Mouse (Mus musculus) right cerebral cortex, adult 18-20 months (tissue): Measurements from ENCODE around the gene Gimap4.

Experiments used
- DNase-seq: peaks from one replicate; pipeline ENCODE4 v3.0.0; 2022; ENCODE audit warnings: mixed read lengths

The Gimap4 gene

GRCm38 (mm10) chr6:48702601-48703000 lies 18.3 kb downstream of the Gimap4 start:
- no peak for DNase-seq

GRCm38 (mm10) chr6:48704146-48704545 lies 19.8 kb downstream of the Gimap4 start:
- no peak for DNase-seq

- DNase-seq, result no peak
These were observed 21.8 kb downstream of the Gimap4 start for GRCm38 (mm10) chr6:48706130-48706529.

GRCm38 (mm10) chr6:48718455-48718854 lies 34.1 kb downstream of the Gimap4 start, which contains the start of the genes Gm28053 and Gimap7:
Gm28053 (plus strand) TSS chr6:48718607.
Gimap7 (plus strand) TSS chr6:48718621.
- DNase-seq, result no peak

- DNase-seq, result no peak
These were observed 36.0 kb downstream of the Gimap4 start for GRCm38 (mm10) chr6:48720326-48720725.

- DNase-seq, result no peak
These were observed 39.1 kb downstream of the Gimap4 start for GRCm38 (mm10) chr6:48723468-48723867.

GRCm38 (mm10) chr6:48725476-48725875 lies 41.1 kb downstream of the Gimap4 start:
- DNase-seq, result peak; percentile 18

- no peak for DNase-seq
These were observed 43.4 kb downstream of the Gimap4 start for GRCm38 (mm10) chr6:48727761-48728160.

GRCm38 (mm10) chr6:48732864-48733304 lies 48.5 kb downstream of the Gimap4 start:
- no peak for DNase-seq

- DNase-seq, result no peak
These were observed 49.3 kb downstream of the Gimap4 start for GRCm38 (mm10) chr6:48733660-48734059.

- no peak for DNase-seq
These were observed 52.7 kb downstream of the Gimap4 start for GRCm38 (mm10) chr6:48737053-48737452.

- DNase-seq, result no peak
These were observed 53.3 kb downstream of the Gimap4 start for GRCm38 (mm10) chr6:48737688-48738087.

- no peak for DNase-seq
These were observed 54.8 kb downstream of the Gimap4 start, which contains the start of gene Gimap1 for GRCm38 (mm10) chr6:48738961-48739779. Gimap1 (plus strand) TSS chr6:48739054.

- DNase-seq, result no peak
These were observed 55.4 kb downstream of the Gimap4 start for GRCm38 (mm10) chr6:48739780-48740055.

- no peak for DNase-seq
These were observed 56.3 kb downstream of the Gimap4 start for GRCm38 (mm10) chr6:48740501-48741169.

GRCm38 (mm10) chr6:48741273-48741672 lies 56.9 kb downstream of the Gimap4 start:
- DNase-seq, result no peak
